Mouse (Mus musculus): ENCODE measurements around the gene Iqca. TPM values are rescaled to one million over a fixed set of nuclear protein-coding genes. Genes with fewer than 3 reads are reported as not detected.

Iqca gene
- polyA plus RNA-seq, 1 experiment from 2014 or later, result 0.84 TPM

- no peaks in the 10 kb centered on the region for H3K27me3 ChIP-seq
- no peak for ATAC-seq (ENCODE audit: low FRiP score)
These were observed 24.4 kb upstream of the Iqca start for GRCm38 (mm10) chr1:90177565-90177964.

DNA sequence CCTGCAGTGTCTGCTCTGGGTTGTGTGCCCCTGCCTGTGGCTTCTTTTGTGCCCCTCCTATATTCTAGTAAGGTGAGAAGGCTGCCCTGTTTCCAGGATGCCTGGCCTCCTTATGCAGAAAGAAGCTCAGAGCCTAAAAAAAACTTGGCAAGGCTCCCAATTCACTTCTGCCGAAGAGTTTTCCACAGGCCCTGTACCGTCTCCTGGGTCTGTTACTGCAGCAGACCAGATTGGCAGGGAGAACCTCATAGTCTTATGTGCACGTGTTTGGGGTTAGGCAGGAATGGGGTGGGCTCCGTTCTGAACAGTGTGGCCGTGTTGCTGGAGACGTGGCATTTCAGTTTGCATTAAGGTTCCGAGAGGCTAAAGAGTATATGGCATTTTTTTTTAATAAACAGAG is 23.0 kb upstream of the Iqca start:
- no peaks in the 10 kb centered on the region for H3K36me3 ChIP-seq
- H3K27ac ChIP-seq, result no peak overlapping the region
- ATAC-seq (ENCODE audit: low FRiP score), result no peak
- no peak overlapping the region for H3K4me3 ChIP-seq
- WGBS, result 62% methylated on average over 7 of the region's 7 CpGs
- no peak overlapping the region for H3K4me2 ChIP-seq (replicated peaks)
- H3K9ac ChIP-seq, result no peak overlapping the region
- H3K4me1 ChIP-seq, result 0 out of 2 replicates have a peak, but pooled peaks cover 9% of the 10 kb centered on the region
- no peaks in the 10 kb centered on the region for H3K27me3 ChIP-seq
- no peaks in the 10 kb centered on the region for H3K9me3 ChIP-seq (replicated peaks)

More at GRCm38 (mm10) chr1:90177565-90177964, 24.4 kb upstream of the Iqca start:
- H3K9ac ChIP-seq, result no peak overlapping the region
- H3K9me3 ChIP-seq (replicated peaks), result no peaks in the 10 kb centered on the region
- no peak overlapping the region for H3K27ac ChIP-seq
- H3K4me3 ChIP-seq, result no peak overlapping the region
- H3K36me3 ChIP-seq, result no peaks in the 10 kb centered on the region
- H3K4me2 ChIP-seq (replicated peaks), result no peak overlapping the region
- H3K4me1 ChIP-seq, result 0 out of 2 replicates have a peak, but pooled peaks cover 9% of the 10 kb centered on the region

DNA sequence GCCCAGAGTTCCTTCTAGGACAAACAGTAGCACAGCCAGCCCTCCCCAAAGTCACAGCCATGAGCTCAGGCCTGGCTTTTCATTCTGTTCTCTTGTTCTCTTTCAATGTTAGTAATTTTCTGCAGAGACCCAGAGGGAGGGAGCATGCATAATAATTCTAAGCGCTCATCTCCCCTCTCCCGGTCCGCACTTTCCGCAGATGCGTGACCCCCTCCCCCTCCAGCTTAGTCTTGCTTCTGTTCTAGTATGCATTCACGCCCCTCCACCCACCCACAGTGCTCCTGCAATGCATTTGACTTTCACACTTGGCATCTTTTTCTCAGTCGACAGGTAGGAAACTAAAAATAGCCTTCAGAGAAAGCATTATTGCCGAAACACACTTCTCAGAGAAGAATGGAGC is 21.1 kb upstream of the Iqca start:
- Histone ChIP-seq H3K27ac (no peak overlapping the region), H3K36me3 (no peaks in the 10 kb centered on the region), H3K27me3 (no peaks in the 10 kb centered on the region), H3K4me2 (replicated peaks) (no peak overlapping the region), H3K9me3 (replicated peaks) (no peaks in the 10 kb centered on the region), H3K9ac (no peak overlapping the region), H3K4me1 (0 out of 2 replicates have a peak, but pooled peaks cover 9% of the 10 kb centered on the region), H3K4me3 (no peak overlapping the region)
- ATAC-seq (ENCODE audit: low FRiP score), result no peak
- 35% methylated on average over 8 of the region's 8 CpGs for WGBS

- no peak overlapping the region for H3K4me2 ChIP-seq (replicated peaks)
- H3K9me3 ChIP-seq (replicated peaks), result no peaks in the 10 kb centered on the region
- no peak overlapping the region for H3K9ac ChIP-seq
- H3K4me1 ChIP-seq, result peaks cover 18% of the 10 kb centered on the region
- no peak overlapping the region for H3K4me3 ChIP-seq
- ATAC-seq (ENCODE audit: low FRiP score), result no peak
- H3K27ac ChIP-seq, result no peak overlapping the region
- H3K27me3 ChIP-seq, result no peaks in the 10 kb centered on the region
- no peaks in the 10 kb centered on the region for H3K36me3 ChIP-seq
- 30% methylated on average over 3 of the region's 3 CpGs for WGBS
These were observed 11.1 kb upstream of the Iqca start for GRCm38 (mm10) chr1:90164319-90164718.

DNA sequence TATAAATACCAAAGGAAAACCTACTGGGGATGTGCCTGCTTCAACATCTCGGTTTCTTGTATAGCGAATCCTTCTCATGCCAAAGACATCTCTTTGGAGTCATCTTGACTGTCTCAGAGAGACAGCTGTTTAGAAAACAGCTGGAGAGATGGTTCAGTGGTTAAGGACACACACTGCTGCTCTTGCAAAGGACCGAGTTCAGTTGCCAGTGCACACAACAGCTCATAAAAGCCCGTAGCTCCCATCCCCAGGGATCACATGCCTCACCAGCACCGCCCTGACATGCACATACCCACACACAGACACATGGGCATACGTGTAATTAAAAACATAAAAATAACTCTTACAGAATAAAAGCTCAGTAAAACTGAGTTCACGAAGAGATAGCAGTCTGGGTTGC is 10.0 kb upstream of the Iqca start:
- no peaks in the 10 kb centered on the region for H3K36me3 ChIP-seq
- H3K27ac ChIP-seq, result 0 out of 2 replicates have a peak overlapping the region, but pooled peaks have one; percentile 18
- no peak overlapping the region for H3K9ac ChIP-seq
- 84% methylated on average over 7 of the region's 7 CpGs for WGBS
- no peak for ATAC-seq (ENCODE audit: low FRiP score)
- H3K4me3 ChIP-seq, result no peak overlapping the region
- no peaks in the 10 kb centered on the region for H3K27me3 ChIP-seq
- H3K9me3 ChIP-seq (replicated peaks), result no peaks in the 10 kb centered on the region
- peaks cover 18% of the 10 kb centered on the region for H3K4me1 ChIP-seq
- no peak overlapping the region for H3K4me2 ChIP-seq (replicated peaks)

- Histone ChIP-seq H3K4me2 (replicated peaks) (no peak overlapping the region), H3K36me3 (no peaks in the 10 kb centered on the region), H3K27ac (peak overlapping the region; percentile 18; the same call in 1 of the 2 replicates), H3K4me1 (peaks cover 18% of the 10 kb centered on the region), H3K9me3 (replicated peaks) (no peaks in the 10 kb centered on the region), H3K27me3 (no peaks in the 10 kb centered on the region), H3K4me3 (no peak overlapping the region), H3K9ac (no peak overlapping the region)
- 39% methylated on average over 13 of the region's 13 CpGs for WGBS
- ATAC-seq (ENCODE audit: low FRiP score), result no peak
These were observed 9.2 kb upstream of the Iqca start for GRCm38 (mm10) chr1:90162379-90162857.

DNA sequence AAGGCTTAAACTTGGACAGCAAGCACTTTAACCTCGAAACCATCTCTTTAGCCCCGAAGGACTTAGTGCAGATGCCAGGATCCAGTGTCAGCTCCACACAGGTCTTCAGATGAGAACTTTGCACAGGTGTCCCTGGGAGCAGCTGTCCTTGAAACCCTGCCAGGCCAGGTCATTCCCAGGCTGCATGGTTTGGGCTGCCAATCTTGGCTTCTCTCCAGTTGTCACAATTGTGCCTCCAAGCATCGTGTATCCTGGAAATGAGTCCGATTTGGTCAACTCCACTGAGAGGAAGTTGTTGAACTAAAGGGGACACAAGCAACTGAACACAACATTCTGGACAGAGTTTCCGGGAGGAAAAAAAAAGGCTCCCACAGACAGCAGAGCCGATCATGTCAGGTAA is 8.4 kb upstream of the Iqca start:
- Histone ChIP-seq H3K4me1 (peaks cover 18% of the 10 kb centered on the region), H3K27me3 (no peaks in the 10 kb centered on the region), H3K9me3 (replicated peaks) (no peaks in the 10 kb centered on the region), H3K9ac (no peak overlapping the region), H3K4me3 (no peak overlapping the region), H3K27ac (no peak overlapping the region), H3K36me3 (no peaks in the 10 kb centered on the region), H3K4me2 (replicated peaks) (no peak overlapping the region)
- ATAC-seq (ENCODE audit: low FRiP score), result no peak
- WGBS, result 83% methylated on average over 6 of the region's 6 CpGs

DNA sequence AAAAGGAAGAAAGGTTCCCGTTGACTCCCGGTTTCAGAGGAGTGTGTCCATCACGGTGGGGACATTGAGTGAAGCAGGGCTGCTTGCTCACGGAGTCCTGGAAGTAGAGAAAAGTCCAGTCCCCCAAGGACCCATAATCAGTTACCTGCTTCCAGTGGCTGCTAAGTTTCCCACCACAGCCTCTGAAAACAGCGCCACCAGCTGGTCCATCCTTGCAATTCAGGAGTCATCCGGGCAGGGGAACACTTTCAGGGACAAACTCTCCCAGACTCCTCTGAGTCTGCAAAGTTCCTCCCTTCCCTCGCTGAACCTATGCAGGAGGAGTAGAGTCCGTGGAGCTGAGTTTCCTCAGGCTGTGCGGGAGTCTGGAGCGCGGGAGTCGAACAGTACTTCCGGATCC is 6.7 kb upstream of the Iqca start:
- no peak for ATAC-seq (ENCODE audit: low FRiP score)

DNA sequence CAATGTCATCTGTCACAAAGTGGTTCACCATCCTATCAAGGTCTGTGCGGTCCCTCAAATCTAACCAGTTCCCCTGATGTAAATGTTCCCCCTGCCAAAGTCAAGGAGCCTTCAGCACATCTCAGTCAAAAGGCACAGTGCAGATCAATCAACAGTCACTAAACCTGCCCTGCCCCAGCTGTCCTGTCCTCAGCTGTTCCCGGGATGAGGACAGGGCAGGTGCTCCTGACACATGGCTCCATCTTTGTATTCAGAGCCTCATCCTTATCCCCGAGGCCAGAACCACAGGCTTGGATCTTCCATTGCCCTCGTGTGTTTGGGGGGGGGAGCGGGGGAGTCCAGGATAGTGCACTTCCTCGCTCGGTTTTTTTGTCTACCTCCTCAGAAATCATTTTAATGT is 3.4 kb upstream of the Iqca start:
- Histone ChIP-seq H3K36me3 (no peaks in the 10 kb centered on the region), H3K27ac (no peak overlapping the region), H3K9me3 (replicated peaks) (no peaks in the 10 kb centered on the region), H3K4me1 (peaks cover 23% of the 10 kb centered on the region), H3K4me3 (no peak overlapping the region), H3K9ac (no peak overlapping the region), H3K4me2 (replicated peaks) (no peak overlapping the region), H3K27me3 (no peaks in the 10 kb centered on the region)
- no peak for ATAC-seq (ENCODE audit: low FRiP score)
- WGBS, result 67% methylated on average over 7 of the region's 7 CpGs

More for the DNA sequence above, 6.7 kb upstream of the Iqca start:
- H3K4me3 ChIP-seq, result no peak overlapping the region
- peaks cover 18% of the 10 kb centered on the region for H3K4me1 ChIP-seq
- no peaks in the 10 kb centered on the region for H3K36me3 ChIP-seq
- H3K9me3 ChIP-seq (replicated peaks), result no peaks in the 10 kb centered on the region
- H3K9ac ChIP-seq, result no peak overlapping the region
- no peak overlapping the region for H3K27ac ChIP-seq
- no peaks in the 10 kb centered on the region for H3K27me3 ChIP-seq
- no peak overlapping the region for H3K4me2 ChIP-seq (replicated peaks)
- 46% methylated on average over 13 of the region's 13 CpGs for WGBS

DNA sequence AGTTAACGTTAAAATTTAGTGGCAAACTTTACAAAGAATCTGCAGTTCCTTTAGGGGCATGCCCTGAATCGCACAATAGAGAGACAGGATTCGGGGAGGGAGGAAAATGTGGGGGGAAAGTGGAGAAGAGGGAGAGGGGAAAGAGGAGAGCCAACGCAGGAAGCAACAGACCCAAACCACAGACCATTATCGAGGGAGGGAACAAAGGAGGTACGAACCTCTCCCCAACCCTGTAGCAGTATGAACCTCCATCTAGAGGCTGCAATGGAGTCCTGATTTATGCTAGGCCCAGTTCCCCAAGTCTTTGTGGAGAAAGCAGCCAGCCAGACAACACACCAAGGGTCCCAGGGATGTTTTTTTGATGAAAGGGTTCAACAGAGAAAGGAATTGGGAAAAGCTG is 586 bp upstream of the Iqca start:
- Histone ChIP-seq H3K9me3 (replicated peaks) (no peaks in the 10 kb centered on the region), H3K4me3 (peak overlapping the region; percentile 11; the same call in 1 of the 2 replicates), H3K9ac (no peak overlapping the region), H3K36me3 (no peaks in the 10 kb centered on the region), H3K4me2 (replicated peaks) (peak overlapping the region; percentile 49), H3K27me3 (0 out of 2 replicates have a peak, but pooled peaks cover 3% of the 10 kb centered on the region), H3K27ac (no peak overlapping the region; the same call in 1 of the 2 replicates), H3K4me1 (peaks cover 23% of the 10 kb centered on the region)
- 12% methylated on average over 6 of the region's 6 CpGs for WGBS
- 0 out of 2 replicates have a peak, but pooled peaks have one; percentile 12 for ATAC-seq (ENCODE audit: low FRiP score)

GRCm38 (mm10) chr1:90139729-90140128 is 13.5 kb downstream of the Iqca start:
- Histone ChIP-seq H3K27me3 (no peaks in the 10 kb centered on the region), H3K4me3 (no peak overlapping the region), H3K36me3 (no peaks in the 10 kb centered on the region), H3K27ac (no peak overlapping the region), H3K9ac (no peak overlapping the region), H3K9me3 (replicated peaks) (no peaks in the 10 kb centered on the region), H3K4me2 (replicated peaks) (no peak overlapping the region), H3K4me1 (0 out of 2 replicates have a peak, but pooled peaks cover under 1% of the 10 kb centered on the region)
- WGBS, result 83% methylated on average over 8 of the region's 8 CpGs
- no peak for ATAC-seq (ENCODE audit: low FRiP score)

DNA sequence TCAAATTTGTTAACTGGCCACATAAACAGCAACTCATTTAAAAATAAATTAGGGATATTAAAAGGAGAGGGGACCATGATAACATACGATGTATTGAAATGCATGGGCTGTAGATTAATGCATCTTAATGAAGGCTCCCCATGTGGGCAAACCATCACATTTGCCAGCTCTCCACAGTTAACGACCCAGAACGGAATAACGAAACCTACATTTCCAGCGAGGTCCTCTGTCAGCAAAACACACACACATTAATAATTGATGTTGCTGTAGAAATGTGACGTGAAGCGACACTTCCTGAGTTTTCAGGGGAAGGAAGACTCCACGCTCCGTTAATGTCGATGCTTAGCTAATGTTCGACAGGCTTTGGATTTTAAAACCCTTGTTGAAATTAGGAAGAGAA is 20.8 kb downstream of the Iqca start:
- 57% methylated on average over 11 of the region's 11 CpGs for WGBS
- ATAC-seq (ENCODE audit: low FRiP score), result peak; percentile 85

GRCm38 (mm10) chr1:90131982-90132381 is 21.2 kb downstream of the Iqca start:
- 72% methylated on average over 7 of the region's 7 CpGs for WGBS
- Histone ChIP-seq H3K4me2 (replicated peaks) (no peak overlapping the region), H3K9me3 (replicated peaks) (no peaks in the 10 kb centered on the region), H3K36me3 (no peaks in the 10 kb centered on the region), H3K4me3 (no peak overlapping the region), H3K27ac (peak overlapping the region; percentile 75), H3K4me1 (0 out of 2 replicates have a peak, but pooled peaks cover 7% of the 10 kb centered on the region), H3K9ac (no peak overlapping the region), H3K27me3 (no peaks in the 10 kb centered on the region)
- ATAC-seq (ENCODE audit: low FRiP score), result peak; percentile 71; the same call in 1 of the 2 replicates

More for the DNA sequence above, 20.8 kb downstream of the Iqca start:
- Histone ChIP-seq H3K9ac (no peak overlapping the region), H3K9me3 (replicated peaks) (no peaks in the 10 kb centered on the region), H3K36me3 (no peaks in the 10 kb centered on the region), H3K27ac (peak overlapping the region; percentile 75; the same call in 1 of the 2 replicates), H3K4me1 (0 out of 2 replicates have a peak, but pooled peaks cover 7% of the 10 kb centered on the region), H3K4me2 (replicated peaks) (no peak overlapping the region), H3K4me3 (no peak overlapping the region), H3K27me3 (no peaks in the 10 kb centered on the region)
